Mouse (Mus musculus) intestine, postnatal 0 days (tissue): Measurements from ENCODE around the gene Dalrd3. TPM values are rescaled to one million over a fixed set of nuclear protein-coding genes. Genes with fewer than 3 reads are reported as not detected.

Experiments used
- ATAC-seq: fragments of 200-750 bp; cut with Nextera tagmentation; 2 replicates; pipeline ENCODE4 v1.8.0; 2017; ENCODE audit warnings: mild to moderate bottlenecking, moderate TSS enrichment, moderate library complexity
- H3K27ac ChIP-seq: fragments of 300-500 bp; sonication (generic); 2 replicates; pipeline ENCODE4 v1.5.1; 2014; ENCODE audit warnings: mild to moderate bottlenecking, low read depth, low read length, moderate library complexity
- H3K27me3 ChIP-seq: fragments of 300-500 bp; sonication (generic); replicated peaks from 2 replicates; pipeline ENCODE4 v1.6.1; 2014; ENCODE audit warnings: low read length, mixed read lengths; ENCODE audit not compliant: control insufficient read depth, insufficient read depth
- H3K36me3 ChIP-seq: fragments of 300-500 bp; sonication (generic); 2 replicates; pipeline ENCODE4 v1.6.1; 2014; ENCODE audit warnings: mild to moderate bottlenecking, moderate library complexity; ENCODE audit not compliant: control insufficient read depth, insufficient read depth
- H3K4me1 ChIP-seq: fragments of 300-500 bp; sonication (generic); replicated peaks from 2 replicates; pipeline ENCODE4 v1.6.1; 2014; ENCODE audit warnings: antibody characterized with exemption, low read length, mixed read lengths; ENCODE audit not compliant: control insufficient read depth, insufficient read depth
- H3K4me2 ChIP-seq: fragments of 300-500 bp; sonication (generic); replicated peaks from 2 replicates; pipeline ENCODE4 v1.6.1; 2014; ENCODE audit warnings: low read depth, mild to moderate bottlenecking, moderate library complexity
- H3K4me3 ChIP-seq: fragments of 300-500 bp; sonication (generic); 2 replicates; pipeline ENCODE4 v1.5.1; 2014; ENCODE audit warnings: low read depth, low read length
- H3K9ac ChIP-seq: fragments of 300-500 bp; sonication (generic); 2 replicates; pipeline ENCODE4 v1.6.1; 2014; ENCODE audit warnings: mild to moderate bottlenecking, low read depth, low read length
- H3K9me3 ChIP-seq: fragments of 300-500 bp; sonication (generic); 2 replicates; pipeline ENCODE4 v1.6.1; 2016; ENCODE audit warnings: mixed run types; ENCODE audit not compliant: control insufficient read depth
- CTCF ChIP-seq: sonication (generic); IDR thresholded peaks from 2 replicates; pipeline ENCODE4 v1.5.1; 2016; ENCODE audit warnings: low read depth, mild to moderate bottlenecking, control low read depth, antibody characterized with exemption, moderate library complexity
- WGBS: fragments of 180-500 bp; shearing (Covaris S2); extraction: QIAGEN DNeasy Blood & Tissue Kit; methylation state at CpG from one replicate; pipeline ENCODE4 v1.1.7; 2014; 5-methylcytosine and 5-hydroxymethylcytosine counted together
- polyA plus RNA-seq: library from polyadenylated mRNA; unstranded; fragments of >200 nt; fragmentation: Nextera tagmentation; extraction: Ambion mirVana; gene quantifications from 2 replicates; pipeline ENCODE4 v1.2.1, GENCODE M21; 2015

The Dalrd3 gene
- polyA plus RNA-seq, 1 experiment from 2014 or later, result 38.3 TPM

- 87% methylated on average over 37 of the region's 37 CpGs for WGBS
- no peak for ATAC-seq
- no peak overlapping the region for H3K9ac ChIP-seq
These were observed 5.9 kb downstream of the Dalrd3 start for GRCm38 (mm10) chr9:108575321-108576297.

GRCm38 (mm10) chr9:108577025-108577424 lies 7.3 kb downstream of the Dalrd3 start:
- H3K9me3 ChIP-seq, result no peaks in the 10 kb centered on the region
- WGBS, result 36% methylated on average over 6 of the region's 6 CpGs
- H3K4me2 ChIP-seq, result peak overlapping the region; percentile 88
- H3K4me1 ChIP-seq, result no peaks in the 10 kb centered on the region
- H3K27ac ChIP-seq, result no peak overlapping the region
- no peak for ATAC-seq
- no peak overlapping the region for H3K4me3 ChIP-seq
- H3K9ac ChIP-seq, result no peak overlapping the region
- TF ChIP-seq CTCF, result no peak
- peaks cover 32% of the 10 kb centered on the region for H3K36me3 ChIP-seq
- H3K27me3 ChIP-seq, result no peaks in the 10 kb centered on the region

More at GRCm38 (mm10) chr9:108575321-108576297, 5.9 kb downstream of the Dalrd3 start:
- no peak overlapping the region for H3K4me3 ChIP-seq
- H3K27ac ChIP-seq, result no peak overlapping the region
- H3K9me3 ChIP-seq, result no peaks in the 10 kb centered on the region
- no peaks in the 10 kb centered on the region for H3K4me1 ChIP-seq
- no peak overlapping the region for H3K4me2 ChIP-seq
- peaks cover 45% of the 10 kb centered on the region for H3K36me3 ChIP-seq
- no peaks in the 10 kb centered on the region for H3K27me3 ChIP-seq
- no peak for TF ChIP-seq CTCF

- H3K27me3 ChIP-seq, result no peaks in the 10 kb centered on the region
- peak overlapping the region; percentile 78 for H3K9ac ChIP-seq
- no peaks in the 10 kb centered on the region for H3K9me3 ChIP-seq
- H3K4me3 ChIP-seq, result peak overlapping the region; percentile 59
- TF ChIP-seq CTCF, result no peak
- no peaks in the 10 kb centered on the region for H3K4me1 ChIP-seq
- H3K36me3 ChIP-seq, result peaks cover 24% of the 10 kb centered on the region; the same call in 1 of the 2 replicates
- H3K27ac ChIP-seq, result peak overlapping the region; percentile 65
- peak overlapping the region; percentile 88 for H3K4me2 ChIP-seq
- whole genome bisulfite sequencing, result 1% methylated on average over 24 of the region's 24 CpGs
- peak; percentile 20 for ATAC-seq
These were observed 8.4 kb downstream of the Dalrd3 start for GRCm38 (mm10) chr9:108577934-108578544.

- peak; percentile 84 for ATAC-seq
- H3K4me3 ChIP-seq, result peak within 1 kb of the TSS; percentile 59
- 0 out of 2 replicates have a peak, but pooled peaks have one; percentile 3 for TF ChIP-seq CTCF
- H3K9ac ChIP-seq, result peak within 1 kb of the TSS; percentile 78
- H3K27ac ChIP-seq, result peak within 1 kb of the TSS; percentile 65
- H3K36me3 ChIP-seq, result peaks cover 19% of the 10 kb centered on the region; the same call in 1 of the 2 replicates
- H3K4me2 ChIP-seq, result peak within 1 kb of the TSS; percentile 88
- H3K9me3 ChIP-seq, result no peaks in the 10 kb centered on the region
- H3K4me1 ChIP-seq, result no peaks in the 10 kb centered on the region
- 5% methylated on average over 51 of the region's 51 CpGs for WGBS
- no peaks in the 10 kb centered on the region for H3K27me3 ChIP-seq
These were observed 9.1 kb downstream of the Dalrd3 start, which contains the start of gene Wdr6 for GRCm38 (mm10) chr9:108578545-108579343. TSS of gene Wdr6 (minus strand) at chr9:108578739.

- WGBS, result 61% methylated on average over 5 of the region's 5 CpGs
- Histone ChIP-seq H3K4me2 (peak overlapping the region; percentile 88), H3K4me3 (peak overlapping the region; percentile 59), H3K9ac (peak overlapping the region; percentile 78; the same call in 1 of the 2 replicates), H3K36me3 (peaks cover 19% of the 10 kb centered on the region; the same call in 1 of the 2 replicates), H3K9me3 (no peaks in the 10 kb centered on the region), H3K27me3 (no peaks in the 10 kb centered on the region), H3K27ac (no peak overlapping the region), H3K4me1 (no peaks in the 10 kb centered on the region)
- TF ChIP-seq CTCF, result no peak
- ATAC-seq, result no peak
These were observed 9.6 kb downstream of the Dalrd3 start for GRCm38 (mm10) chr9:108579344-108579690.
